In genomic region chr13:16829589-16829988, GRCm38 (mm10) we compare ENCODE assay signal across 10 mouse cellular contexts.
DNase-seq lines count a peak whose midpoint lies in the region; ATAC-seq and TF ChIP-seq lines count a peak whose summit lies in the region.
"Had no signal": no experiment of that assay in that cellular context is flagged by ENCODE, and none has a peak within 500 bp of the region (broad histone marks: within the 10 kb centered on the region; RNA-seq: fewer than 3 reads in every experiment).

No protein-coding gene starts in this region.

- WGBS in forebrain, embryonic 12.5 days = 57% methylated on average over 2 of the region's 2 CpGs
- 46% methylated on average over 2 of the region's 2 CpGs for WGBS in forebrain, embryonic 16.5 days
- WGBS in kidney, postnatal 0 days = 57% methylated on average over 2 of the region's 2 CpGs
- WGBS in embryonic facial prominence, embryonic 14.5 days = 40% methylated on average over 2 of the region's 2 CpGs

- no peaks in the 10 kb centered on the region for H3K36me3 ChIP-seq in forebrain, embryonic 12.5 days (replicated peaks)
- H3K36me3 ChIP-seq in forebrain, embryonic 16.5 days (ENCODE audit: control insufficient read depth, insufficient read depth) = no peaks in the 10 kb centered on the region
- no peaks in the 10 kb centered on the region for H3K36me3 ChIP-seq in kidney, postnatal 0 days (ENCODE audit: insufficient read depth, low read length)
- no peaks in the 10 kb centered on the region for H3K36me3 ChIP-seq in embryonic facial prominence, embryonic 14.5 days (ENCODE audit: control insufficient read depth, insufficient read depth, low read length)

- peak; percentile 7 for DNase-seq in kidney, postnatal 0 days (ENCODE audit: low spot score)
- no peak for DNase-seq in kidney, adult 18-20 months
- peak; percentile 59 for DNase-seq in ES-CJ7 (ENCODE audit: low read depth, low spot score)
- peak; percentile 80 for DNase-seq in embryonic facial prominence, embryonic 14.5 days (ENCODE audit: low spot score)
- no peak for DNase-seq in layer of hippocampus, postnatal 25 days (ENCODE audit: extremely low spot score in 1 of 2, low spot score in 1 of 2)
- DNase-seq: thymus, adult 18-20 months had no signal

- no peak overlapping the region for H3K9ac ChIP-seq in forebrain, embryonic 12.5 days
- no peak overlapping the region for H3K9ac ChIP-seq in forebrain, embryonic 16.5 days (replicated peaks; ENCODE audit: low read depth, low read length)
- H3K9ac ChIP-seq in kidney, postnatal 0 days (ENCODE audit: low read depth, low read length) = no peak overlapping the region
- H3K9ac ChIP-seq in embryonic facial prominence, embryonic 14.5 days (ENCODE audit: low read depth, low read length) = no peak overlapping the region

- H3K4me1 ChIP-seq in forebrain, embryonic 12.5 days = no peaks in the 10 kb centered on the region
- H3K4me1 ChIP-seq in forebrain, embryonic 16.5 days (replicated peaks; ENCODE audit: control insufficient read depth, insufficient read depth, low read length) = no peaks in the 10 kb centered on the region
- H3K4me1 ChIP-seq in kidney, postnatal 0 days (replicated peaks; ENCODE audit: insufficient read depth, low read length) = no peaks in the 10 kb centered on the region
- H3K4me1 ChIP-seq in embryonic facial prominence, embryonic 14.5 days (ENCODE audit: control insufficient read depth, insufficient read depth, low read length) = peaks cover 3% of the 10 kb centered on the region; the same call in 1 of the 2 replicates
- H3K4me1 ChIP-seq: megakaryocyte, embryonic 14.5 days had no signal

- no peak overlapping the region for H3K4me3 ChIP-seq in forebrain, embryonic 12.5 days (replicated peaks)
- H3K4me3 ChIP-seq in forebrain, embryonic 16.5 days (replicated peaks; ENCODE audit: low read length) = no peak overlapping the region
- H3K4me3 ChIP-seq in kidney, postnatal 0 days (replicated peaks; ENCODE audit: low read depth, low read length) = no peak overlapping the region
- H3K4me3 ChIP-seq in embryonic facial prominence, embryonic 14.5 days (ENCODE audit: low read depth, low read length) = no peak overlapping the region
- H3K4me3 ChIP-seq: megakaryocyte, embryonic 14.5 days had no signal

- no peaks in the 10 kb centered on the region for H3K9me3 ChIP-seq in forebrain, embryonic 12.5 days
- H3K9me3 ChIP-seq in forebrain, embryonic 16.5 days (ENCODE audit: control insufficient read depth, low read length) = no peaks in the 10 kb centered on the region
- H3K9me3 ChIP-seq in kidney, postnatal 0 days (replicated peaks; ENCODE audit: low read length) = no peaks in the 10 kb centered on the region
- H3K9me3 ChIP-seq in embryonic facial prominence, embryonic 14.5 days (ENCODE audit: control insufficient read depth, low read length) = no peaks in the 10 kb centered on the region
- H3K9me3 ChIP-seq: megakaryocyte, embryonic 14.5 days had no signal

- no peak for TF ChIP-seq CTCF in kidney, postnatal 0 days (IDR thresholded peaks at IDR 0.05; ENCODE audit: low read depth)

- no peak overlapping the region for H3K4me2 ChIP-seq in forebrain, embryonic 12.5 days
- no peak overlapping the region for H3K4me2 ChIP-seq in forebrain, embryonic 16.5 days (ENCODE audit: low read length)
- no peak overlapping the region for H3K4me2 ChIP-seq in kidney, postnatal 0 days (ENCODE audit: low read length)
- no peak overlapping the region for H3K4me2 ChIP-seq in embryonic facial prominence, embryonic 14.5 days (ENCODE audit: low read depth, low read length)

- no peak overlapping the region for H3K27ac ChIP-seq in forebrain, embryonic 12.5 days
- no peak overlapping the region for H3K27ac ChIP-seq in forebrain, embryonic 16.5 days (ENCODE audit: low read length)
- H3K27ac ChIP-seq in kidney, postnatal 0 days = no peak overlapping the region
- H3K27ac ChIP-seq in embryonic facial prominence, embryonic 14.5 days (replicated peaks; ENCODE audit: low read depth, low read length) = no peak overlapping the region

- no peaks in the 10 kb centered on the region for H3K27me3 ChIP-seq in forebrain, embryonic 12.5 days
- H3K27me3 ChIP-seq in forebrain, embryonic 16.5 days (replicated peaks; ENCODE audit: control insufficient read depth, insufficient read depth, low read length) = no peaks in the 10 kb centered on the region
- no peaks in the 10 kb centered on the region for H3K27me3 ChIP-seq in kidney, postnatal 0 days (ENCODE audit: insufficient read depth, low read length)
- H3K27me3 ChIP-seq in embryonic facial prominence, embryonic 14.5 days (replicated peaks; ENCODE audit: control insufficient read depth, insufficient read depth, low read length) = no peaks in the 10 kb centered on the region
- H3K27me3 ChIP-seq: megakaryocyte, embryonic 14.5 days had no signal

- ATAC-seq in forebrain, embryonic 12.5 days (ENCODE audit: low FRiP score) = 0 out of 2 replicates have a peak, but pooled peaks have one; percentile 6
- ATAC-seq in forebrain, embryonic 16.5 days = no peak
- no peak for ATAC-seq in kidney, postnatal 0 days (replicated peaks; ENCODE audit: low FRiP score, low read depth)
- ATAC-seq in embryonic facial prominence, embryonic 14.5 days (ENCODE audit: low read depth) = no peak; the same call in 1 of the 2 replicates
- ATAC-seq in CD4-positive, CD25-positive, alpha-beta regulatory T cell, adult 4 months = no peak

Comparison
In these comparisons a context has a peak if more than half of its experiments do, and no peak if none do; other contexts are left out.
1. DNase-seq: peak in kidney, postnatal 0 days (single experiment), ES-CJ7 (single experiment) and embryonic facial prominence, embryonic 14.5 days (single experiment); none in kidney, adult 18-20 months (single experiment) and layer of hippocampus, postnatal 25 days (0 of 2).